12 mouse cellular contexts compared by ENCODE assay signal in the genomic region with DNA sequence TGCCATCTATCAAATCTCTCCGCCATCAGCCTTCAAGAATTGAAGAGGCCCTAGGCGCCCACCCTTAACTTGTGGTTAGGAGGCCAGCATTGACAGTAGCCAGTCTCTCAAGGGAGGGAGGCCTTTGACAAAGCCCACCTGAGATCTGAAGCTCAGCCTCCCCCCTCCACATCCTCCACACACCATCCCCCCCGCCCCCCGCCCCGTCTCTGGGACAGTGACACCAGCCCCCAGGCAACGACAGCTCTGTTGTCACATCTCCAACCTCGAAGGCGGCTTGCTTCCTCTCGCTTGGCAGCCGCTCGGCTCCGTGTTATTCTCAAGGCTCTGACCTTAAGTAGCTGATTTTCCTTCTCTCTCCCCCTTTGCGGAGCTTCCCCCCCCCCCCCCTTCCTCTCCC. TPM values are rescaled to one million over a fixed set of nuclear protein-coding genes. Genes with fewer than 3 reads are reported as not detected.
A peak's percentile ranks its signal among the peaks of the same experiment; 100 is the strongest.
DNase-seq lines count a peak whose midpoint lies in the region; ATAC-seq and TF ChIP-seq lines count a peak whose summit lies in the region.
"Had no signal": no experiment of that assay in that cellular context is flagged by ENCODE, and none has a peak within 500 bp of the region (broad histone marks: within the 10 kb centered on the region; RNA-seq: fewer than 3 reads in every experiment).

No protein-coding gene starts in this region.

- no peak overlapping the region for H3K27ac ChIP-seq in midbrain, postnatal 0 days (ENCODE audit: low read depth, low read length)
- H3K27ac ChIP-seq: embryonic facial prominence, embryonic 12.5 days; midbrain, embryonic 12.5 days had no signal

- no peaks in the 10 kb centered on the region for H3K27me3 ChIP-seq in midbrain, postnatal 0 days (ENCODE audit: insufficient read depth, low read length)
- H3K27me3 ChIP-seq: embryonic facial prominence, embryonic 12.5 days; midbrain, embryonic 12.5 days had no signal

- no peak for ATAC-seq in midbrain, postnatal 0 days (ENCODE audit: low FRiP score)

- H3K4me2 ChIP-seq in midbrain, postnatal 0 days (ENCODE audit: low read depth, low read length, poor library complexity, severe bottlenecking), result no peak overlapping the region
- H3K4me2 ChIP-seq: embryonic facial prominence, embryonic 12.5 days; midbrain, embryonic 12.5 days had no signal

- no peak overlapping the region for H3K9ac ChIP-seq in midbrain, postnatal 0 days (replicated peaks; ENCODE audit: low read length, poor library complexity, severe bottlenecking)
- H3K9ac ChIP-seq: embryonic facial prominence, embryonic 12.5 days; midbrain, embryonic 12.5 days had no signal

- 26% methylated on average over 12 of the region's 13 CpGs for WGBS in midbrain, postnatal 0 days

- no peaks in the 10 kb centered on the region for H3K36me3 ChIP-seq in midbrain, postnatal 0 days (ENCODE audit: insufficient read depth, low read length)
- H3K36me3 ChIP-seq: embryonic facial prominence, embryonic 12.5 days; midbrain, embryonic 12.5 days had no signal

- H3K9me3 ChIP-seq in midbrain, postnatal 0 days (ENCODE audit: low read length), result no peaks in the 10 kb centered on the region
- H3K9me3 ChIP-seq: embryonic facial prominence, embryonic 12.5 days; midbrain, embryonic 12.5 days had no signal

- H3K4me1 ChIP-seq in midbrain, postnatal 0 days (ENCODE audit: insufficient read depth, low read length), result 0 out of 2 replicates have a peak, but pooled peaks cover 4% of the 10 kb centered on the region

- no peak overlapping the region for H3K4me3 ChIP-seq in midbrain, postnatal 0 days (ENCODE audit: low read depth, low read length)
- H3K4me3 ChIP-seq: embryonic facial prominence, embryonic 12.5 days; midbrain, embryonic 12.5 days had no signal

- TF ChIP-seq CTCF in midbrain, postnatal 0 days (IDR thresholded peaks at IDR 0.05), result no peak

- DNase-seq in cerebellum, postnatal 10 days, result peak; percentile 62 to 67
- no peak for DNase-seq in cerebellum, postnatal 25 days
- DNase-seq in kidney, postnatal 4 days, result peak; percentile 28 to 41
- DNase-seq in kidney, adult 18-20 months, result no peak
- DNase-seq in right cerebral cortex, postnatal 14 days, result peak; percentile 21
- DNase-seq in right cerebral cortex, adult 18-20 months, result no peak
- DNase-seq in midbrain, postnatal 0 days (ENCODE audit: low spot score), result peak; percentile 36
- DNase-seq in Muller cell, postnatal 12 days (ENCODE audit: inconsistent ontology term), result no peak
- DNase-seq: cerebellum, adult 9-10 months had no signal

RNA-seq across cellular contexts. Expression of gene Sdk2, which starts 55.3 kb away (rescaled TPM):
- 26.1 and 26.4 TPM in 2 replicates for total RNA-seq in midbrain, postnatal 0 days (2014; rRNA removed)
- polyA plus RNA-seq in midbrain, postnatal 0 days (2015; fragmentation: Nextera tagmentation; extraction: Ambion mirVana), result 2.1 and 2.5 TPM in 2 replicates
- total RNA-seq: granulocyte monocyte progenitor cell, adult 5-6 weeks had no signal

Comparison
In these comparisons a context has a peak if more than half of its experiments do, and no peak if none do; other contexts are left out.
1. DNase-seq: peak in cerebellum, postnatal 10 days (2 of 2), kidney, postnatal 4 days (2 of 2), right cerebral cortex, postnatal 14 days (single experiment) and midbrain, postnatal 0 days (single experiment); none in cerebellum, postnatal 25 days (0 of 2), kidney, adult 18-20 months (single experiment), right cerebral cortex, adult 18-20 months (single experiment) and Muller cell, postnatal 12 days (single experiment).